Mouse (Mus musculus): ENCODE data around the gene Nprl3.
"Not testable (repeated sequence)": the region's sequence is repeated elsewhere in the genome, so short reads cannot be mapped to it uniquely, and the experiment has no call there.

Gene Nprl3

DNA sequence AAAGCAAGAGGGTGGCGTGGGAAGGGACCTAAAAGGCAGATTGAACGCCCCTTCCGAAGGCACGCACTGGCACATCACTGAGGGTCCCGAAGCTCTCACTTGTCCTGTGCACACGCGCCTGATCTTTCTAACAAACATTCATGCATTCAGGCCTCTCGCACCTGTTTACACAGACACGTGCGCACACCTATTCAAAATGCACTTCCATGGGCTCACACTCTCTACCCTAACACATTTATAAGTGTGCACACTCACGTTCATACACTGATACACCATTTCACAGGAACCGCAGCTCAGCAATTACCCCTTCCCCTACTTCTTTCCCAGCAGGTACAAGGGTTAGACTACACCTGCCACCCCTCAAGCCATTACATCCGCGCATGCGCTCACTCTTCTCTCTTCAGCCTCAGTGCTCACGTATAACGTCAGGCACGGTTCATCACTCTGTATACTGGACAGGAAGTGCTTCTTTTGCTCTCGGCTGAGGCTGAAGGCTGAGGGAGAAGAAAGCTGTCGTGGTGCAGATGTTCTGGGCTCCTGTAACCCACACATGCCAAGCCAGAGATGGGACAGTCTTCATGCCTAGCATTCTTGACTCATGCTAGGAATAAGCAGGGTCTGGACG is 44.8 kb downstream of the Nprl3 start:
- peak; percentile 38 to 44 for DNase-seq

DNA sequence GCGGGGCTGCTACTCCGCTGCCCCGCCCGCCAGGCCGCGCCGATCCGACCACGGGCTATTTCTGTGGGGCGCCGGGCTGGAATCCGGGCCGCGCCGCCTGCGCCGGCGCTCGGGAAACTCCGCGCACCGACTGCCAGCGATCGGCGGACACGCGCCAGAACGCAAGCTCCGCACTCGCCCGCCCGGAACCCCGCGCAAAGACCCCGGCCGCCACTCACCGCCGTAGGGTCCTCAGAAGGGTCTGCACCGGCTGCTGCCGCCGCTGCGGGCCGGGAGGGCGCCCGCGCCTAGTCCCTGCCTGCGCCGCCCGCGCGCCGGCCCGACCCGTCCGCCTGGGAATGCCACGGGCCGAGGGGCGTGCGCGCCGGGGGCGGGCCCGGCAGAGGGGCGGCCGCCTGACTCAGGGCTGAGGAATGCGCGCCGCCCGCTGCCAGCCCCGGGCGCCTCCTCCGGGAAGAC is 45.5 kb downstream of the Nprl3 start, which contains the start of gene Rhbdf1:
TSS of gene Rhbdf1 (minus strand) at position 350 of the 459 bp plus-strand sequence.
- DNase-seq = peak; percentile 79 to 89

DNA sequence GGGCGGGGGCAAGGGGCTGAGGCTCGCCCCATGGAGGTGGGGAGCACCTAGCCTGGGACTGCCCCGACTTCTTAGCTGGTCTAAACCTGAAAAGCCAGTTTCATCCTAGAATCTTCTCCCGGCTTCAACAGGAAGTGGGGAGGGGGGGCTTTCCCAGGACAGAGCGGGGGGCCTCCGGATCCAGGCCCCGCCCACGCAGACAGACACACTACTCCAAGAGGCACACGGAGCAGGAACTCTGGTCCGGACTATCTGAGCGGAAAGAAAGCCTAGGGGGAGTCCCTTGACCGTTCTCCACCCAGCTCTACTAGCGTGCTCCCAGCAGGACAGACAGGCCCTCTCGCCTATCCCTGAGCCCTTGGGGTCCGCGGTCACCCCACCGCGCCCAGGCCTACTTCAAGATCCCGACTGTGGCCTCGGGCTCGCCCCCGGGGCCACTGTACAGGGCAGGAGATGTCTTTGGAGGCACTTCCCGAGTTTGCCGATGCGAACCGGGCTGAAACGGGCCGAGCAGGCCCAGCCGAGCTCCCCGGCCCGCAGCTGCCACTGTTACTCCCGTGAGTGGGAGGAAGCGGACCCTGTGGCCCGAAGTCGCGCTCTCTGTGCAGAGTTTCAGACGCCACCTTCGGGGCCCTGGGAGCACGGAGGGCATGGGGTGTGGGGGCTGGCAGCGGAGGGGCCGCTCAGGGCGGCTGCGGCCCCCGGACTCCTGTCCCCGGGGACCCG is 46.1 kb downstream of the Nprl3 start:
- peak; percentile 80 to 88 for DNase-seq

DNA sequence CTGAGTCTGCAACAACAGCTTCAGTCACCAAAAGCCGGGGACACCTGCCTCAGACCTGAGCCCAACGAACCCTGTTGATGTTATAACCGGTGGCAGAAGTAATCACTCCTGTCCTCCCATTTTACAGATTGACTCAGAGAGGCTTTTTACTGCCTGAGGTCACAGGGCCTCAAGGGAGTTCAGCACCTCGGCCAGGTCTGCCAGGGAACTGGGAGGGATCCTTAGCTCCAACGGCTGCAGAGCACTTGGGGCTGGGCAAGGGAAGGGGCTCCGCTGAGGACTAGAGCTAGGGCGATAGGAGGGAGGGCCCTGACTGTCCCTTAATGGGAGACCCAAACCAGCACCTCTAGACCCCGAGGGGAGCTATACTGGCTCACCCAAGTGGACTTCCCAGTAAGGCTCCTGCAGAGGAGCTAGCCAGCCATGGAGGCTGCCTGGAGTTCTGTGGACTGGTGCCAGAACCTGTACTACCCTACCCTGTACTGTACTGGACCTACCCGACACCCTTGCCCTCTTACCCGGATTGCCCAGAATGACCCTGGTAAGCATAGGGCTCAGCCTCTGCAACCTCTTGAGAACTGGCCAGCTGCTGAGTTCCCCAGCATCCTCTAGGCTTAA is 46.8 kb downstream of the Nprl3 start:
- no peak for DNase-seq

DNA sequence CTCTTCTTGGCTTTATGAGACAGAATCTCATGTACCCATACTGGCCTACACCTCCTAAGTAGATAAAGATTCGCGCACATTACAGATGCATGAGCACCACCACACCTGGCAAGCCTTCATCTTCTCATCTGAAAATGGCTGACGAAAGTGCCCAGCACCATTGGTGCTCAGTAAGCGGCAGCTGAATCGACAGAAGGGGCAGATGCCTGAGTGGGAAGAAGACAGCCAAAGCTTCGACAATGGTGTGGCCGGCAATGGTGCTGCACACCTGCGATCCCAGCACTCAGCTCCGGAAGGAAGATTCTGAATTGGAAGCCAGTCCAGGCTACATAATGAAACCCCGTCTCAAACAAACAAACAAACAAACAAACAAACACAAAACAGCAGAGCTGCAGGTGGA is 48.2 kb downstream of the Nprl3 start:
- no peak for DNase-seq

DNA sequence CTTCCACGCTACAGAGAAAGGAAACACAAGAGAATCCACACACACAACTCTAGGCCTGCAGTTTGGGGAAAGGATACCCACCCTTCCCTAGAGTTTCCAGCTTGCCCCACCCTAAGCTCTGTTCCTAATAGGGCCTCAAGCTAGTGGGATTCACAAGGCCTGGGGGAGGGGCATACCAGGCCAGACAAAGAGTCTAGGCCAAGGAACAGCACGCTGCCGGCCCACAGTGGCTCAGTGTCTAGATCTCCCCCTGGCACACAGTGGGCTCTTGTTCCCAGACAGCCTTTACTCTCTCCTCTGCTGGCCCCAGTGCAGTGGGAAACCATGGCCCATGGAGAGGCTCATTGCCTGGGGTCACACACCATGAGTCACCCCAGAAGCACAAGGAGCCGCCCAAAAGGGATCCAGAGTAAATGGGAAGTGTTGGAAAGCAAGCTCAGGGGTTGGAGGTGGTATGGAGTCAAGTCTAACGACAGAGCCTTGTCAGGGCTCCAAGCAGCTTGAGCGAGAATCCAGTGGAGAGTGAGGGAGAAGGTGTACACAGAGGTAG is 48.9 kb downstream of the Nprl3 start:
- DNase-seq = no peak

DNA sequence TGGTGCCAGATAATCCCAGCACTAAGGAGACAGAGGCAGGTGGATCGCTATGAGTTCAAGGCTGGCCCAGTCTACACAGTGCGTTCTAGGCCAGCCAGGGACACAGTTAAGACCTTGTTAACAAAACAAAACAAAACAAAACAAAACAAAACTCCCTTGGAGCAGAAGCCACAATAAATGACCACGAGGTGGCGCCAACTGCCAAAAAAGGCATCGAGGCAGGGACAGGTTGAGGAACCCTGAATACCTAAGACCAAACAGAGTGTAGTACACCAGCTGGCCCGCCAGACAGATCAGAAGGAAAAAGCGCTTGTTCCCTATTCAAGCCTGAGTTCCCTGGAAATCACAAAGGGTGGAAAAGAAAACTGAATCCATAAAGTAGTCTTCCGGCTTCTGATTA is 50.7 kb downstream of the Nprl3 start:
- DNase-seq = peak; percentile 58 to 77

DNA sequence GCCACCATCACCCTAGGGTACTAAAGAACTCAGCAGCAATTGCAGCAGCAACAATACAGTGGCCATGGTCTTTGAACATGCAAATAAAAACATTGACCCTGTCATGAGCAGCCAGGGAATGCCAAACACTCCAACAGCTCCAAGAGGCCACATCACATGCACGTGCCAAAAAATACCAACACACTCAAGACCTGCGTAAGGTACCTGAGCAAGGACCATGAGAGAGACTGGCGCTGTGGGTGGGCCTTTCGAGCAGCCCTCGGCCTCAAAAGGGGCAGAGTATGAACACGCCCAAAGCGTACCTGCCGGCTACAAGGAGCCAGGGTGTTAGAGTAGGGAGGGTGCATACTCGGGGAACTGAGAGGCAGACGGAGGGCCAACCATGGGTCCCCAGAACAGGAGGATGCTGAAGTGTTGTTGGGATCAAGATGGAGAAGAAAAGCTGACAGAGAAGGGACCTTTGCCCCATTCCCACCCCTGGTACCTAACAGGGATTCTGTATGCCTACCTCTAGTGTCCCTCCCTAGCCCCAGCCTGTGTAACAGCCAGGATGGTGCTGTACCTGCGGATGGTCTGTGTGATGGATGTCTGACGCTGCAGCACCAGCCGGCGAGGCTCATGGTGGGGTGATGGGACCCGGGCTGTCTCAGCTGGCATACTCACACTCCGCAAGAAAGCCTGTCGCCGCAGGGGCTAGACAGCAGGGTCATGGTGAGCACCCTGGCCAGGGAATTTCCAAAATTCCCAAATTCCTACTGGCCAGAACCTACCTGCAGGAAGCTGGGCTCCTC is 51.9 kb downstream of the Nprl3 start:
- peak in 1 of 2 experiments; percentile 43 for DNase-seq

DNA sequence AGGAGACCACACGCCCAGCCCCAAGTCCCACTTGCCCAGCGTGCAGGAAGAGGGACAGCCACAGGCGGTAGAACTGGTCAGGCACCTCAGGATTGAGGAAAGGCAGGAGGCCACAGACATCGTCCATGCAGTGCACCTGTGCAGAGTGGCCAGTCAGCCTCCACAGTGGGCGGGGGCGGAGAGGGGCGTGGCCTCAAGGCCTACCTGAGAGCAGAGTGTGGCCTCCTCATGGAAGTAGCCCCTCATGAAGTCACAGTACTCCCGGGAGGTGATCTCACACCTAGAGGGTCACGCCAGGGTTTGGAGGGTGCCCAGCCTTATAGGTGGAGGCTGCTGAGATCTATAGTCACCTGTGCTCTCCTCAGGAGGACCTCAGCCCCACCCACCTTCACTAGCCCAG is 56.9 kb downstream of the Nprl3 start:
- DNase-seq = no peak

DNA sequence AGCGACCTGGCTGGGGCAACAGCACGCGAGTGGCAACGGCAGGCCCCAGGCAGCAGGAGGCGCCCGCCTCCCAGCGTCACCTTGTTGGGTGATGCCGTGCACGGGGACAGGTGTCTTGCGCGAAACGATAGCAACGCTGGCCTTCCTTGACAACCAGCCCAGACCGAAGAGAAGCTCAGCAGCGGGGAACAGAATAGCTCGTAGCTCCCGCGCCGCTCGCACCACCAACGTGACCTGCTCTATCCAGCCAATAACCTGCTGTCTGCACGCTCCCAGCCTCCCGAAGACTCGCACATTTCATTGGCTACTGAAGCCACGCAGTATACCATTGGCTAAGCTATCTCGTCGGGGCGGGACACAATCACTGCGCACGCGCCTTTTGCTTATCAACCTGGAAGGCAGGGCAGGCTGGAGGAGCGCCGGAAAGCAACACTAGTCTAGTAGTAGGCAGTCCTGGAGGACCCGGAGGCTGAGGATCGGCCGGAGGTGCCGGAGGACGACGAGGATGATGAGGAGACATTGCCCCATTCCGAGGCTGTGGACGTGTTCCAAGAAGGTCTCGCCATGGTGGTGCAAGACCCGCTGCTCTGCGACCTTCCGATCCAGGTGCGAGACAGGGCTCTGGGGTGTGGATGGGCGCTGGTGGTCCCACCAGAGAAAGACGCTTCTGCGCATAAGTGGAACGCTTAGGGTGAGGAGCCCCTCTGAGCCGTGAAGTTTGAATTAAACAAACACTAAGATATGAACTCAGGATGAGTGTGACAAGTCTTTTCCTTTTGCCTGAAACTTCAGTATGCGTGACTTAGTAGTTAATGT is 62.2 kb downstream of the Nprl3 start, which contains the start of gene Snrnp25:
TSS of gene Snrnp25 (plus strand) at position 358 of the 816 bp plus-strand sequence.
- peak; percentile 96 to 97 for DNase-seq

DNA sequence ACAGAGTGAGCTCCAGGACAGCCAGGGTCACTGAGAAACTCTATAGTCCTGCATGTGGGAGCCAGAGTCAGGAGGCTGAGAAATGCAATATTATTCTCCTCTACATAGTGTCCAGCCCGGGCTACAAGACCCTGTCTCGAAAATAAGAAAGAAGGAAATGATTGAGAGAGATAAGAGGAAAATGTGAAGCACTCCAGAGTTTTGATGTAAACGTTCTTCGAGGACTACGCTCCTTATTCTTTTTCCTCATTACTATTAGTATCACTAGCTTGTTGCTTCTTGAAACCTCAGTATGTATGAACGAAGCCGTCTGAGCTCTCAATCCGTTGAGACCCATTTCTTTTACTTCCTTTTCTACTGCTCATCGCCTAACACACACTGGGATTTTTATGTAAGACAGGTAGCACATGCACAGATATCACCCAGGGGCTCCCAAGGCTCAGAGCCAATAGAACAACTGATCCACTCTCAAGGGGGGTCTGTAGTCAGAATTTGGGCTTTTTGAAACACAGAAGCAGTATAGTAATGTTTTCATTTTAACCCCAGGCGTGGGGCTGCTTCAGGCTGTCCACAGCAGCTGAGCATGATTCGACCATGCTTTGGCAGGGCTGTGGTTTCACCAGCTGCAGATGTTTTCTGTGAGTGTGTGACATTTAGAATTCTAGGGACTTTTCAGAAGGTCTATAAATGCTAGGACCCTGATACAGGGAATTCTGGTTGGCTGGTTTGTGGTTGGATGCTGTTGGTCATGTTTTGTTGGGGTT is 65.4 kb downstream of the Nprl3 start:
- peak in 1 of 2 experiments; percentile 9 for DNase-seq

DNA sequence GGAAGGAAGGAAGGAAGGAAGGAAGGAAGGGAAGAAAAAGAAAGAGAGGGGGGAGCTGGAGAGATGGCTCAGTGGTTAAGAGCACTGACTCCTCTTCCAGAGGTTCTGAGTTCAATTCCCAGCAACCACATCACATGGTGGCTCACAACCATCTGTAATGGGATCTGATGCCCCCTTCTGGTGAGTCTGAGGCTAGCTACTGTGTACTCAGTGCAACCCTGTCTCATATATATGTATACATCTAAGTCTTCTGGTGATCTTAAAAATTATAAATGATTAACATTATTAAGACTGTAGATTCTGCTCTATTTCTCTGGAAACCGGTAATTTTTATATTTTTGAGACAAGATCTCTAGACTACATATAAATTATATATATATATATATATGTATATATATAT is 66.5 kb downstream of the Nprl3 start:
- not testable (repeated sequence) for DNase-seq

DNA sequence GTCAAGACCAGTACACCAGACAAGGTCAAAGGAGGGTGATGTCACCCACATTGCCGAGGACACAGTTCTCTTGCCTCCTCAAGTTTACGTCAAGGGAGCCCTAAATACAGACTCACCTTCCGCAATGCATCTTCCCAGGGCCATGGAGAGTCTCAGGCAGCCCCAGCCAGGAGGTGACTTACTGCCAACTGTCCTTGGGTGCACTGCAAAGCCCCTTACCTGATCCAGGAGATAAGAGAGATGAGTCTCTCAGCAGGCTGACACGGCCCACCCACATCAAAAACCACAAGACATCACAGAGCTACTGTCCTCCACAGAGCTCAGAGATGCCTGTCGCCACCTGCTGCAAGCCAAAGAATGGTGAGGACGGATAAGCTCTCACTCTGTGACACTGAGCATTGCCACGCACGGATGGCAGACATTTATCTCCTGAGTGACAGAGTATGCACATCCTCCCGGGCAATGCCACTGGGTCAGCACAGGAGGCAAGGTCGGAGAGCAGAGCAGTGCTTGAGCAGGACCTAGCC is 67.4 kb downstream of the Nprl3 start, which contains the start of gene Il9r:
TSS of gene Il9r (minus strand) at position 205 of the 527 bp plus-strand sequence.
- peak in 1 of 2 experiments; percentile 19 for DNase-seq

DNA sequence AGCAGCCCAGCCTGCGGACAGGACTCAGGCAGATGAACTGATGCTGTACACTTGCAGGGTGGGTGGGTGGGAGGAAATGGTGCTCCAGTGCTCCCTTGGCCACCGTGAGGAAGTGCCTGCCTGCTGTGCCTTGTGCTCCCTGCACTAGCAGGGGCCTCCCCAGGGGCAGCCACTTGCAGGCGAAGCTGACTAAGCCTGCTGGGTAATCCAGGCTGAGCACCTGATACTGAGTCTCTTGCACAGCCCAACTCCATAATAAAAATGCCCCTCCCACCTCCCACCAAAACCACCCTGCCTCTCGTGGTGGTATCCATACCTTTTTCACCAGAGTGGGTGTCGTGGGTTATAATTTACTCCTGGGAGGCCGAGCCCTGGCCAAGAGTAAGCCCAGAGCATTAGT is 68.3 kb downstream of the Nprl3 start:
- peak in 1 of 2 experiments; percentile 13 for DNase-seq

DNA sequence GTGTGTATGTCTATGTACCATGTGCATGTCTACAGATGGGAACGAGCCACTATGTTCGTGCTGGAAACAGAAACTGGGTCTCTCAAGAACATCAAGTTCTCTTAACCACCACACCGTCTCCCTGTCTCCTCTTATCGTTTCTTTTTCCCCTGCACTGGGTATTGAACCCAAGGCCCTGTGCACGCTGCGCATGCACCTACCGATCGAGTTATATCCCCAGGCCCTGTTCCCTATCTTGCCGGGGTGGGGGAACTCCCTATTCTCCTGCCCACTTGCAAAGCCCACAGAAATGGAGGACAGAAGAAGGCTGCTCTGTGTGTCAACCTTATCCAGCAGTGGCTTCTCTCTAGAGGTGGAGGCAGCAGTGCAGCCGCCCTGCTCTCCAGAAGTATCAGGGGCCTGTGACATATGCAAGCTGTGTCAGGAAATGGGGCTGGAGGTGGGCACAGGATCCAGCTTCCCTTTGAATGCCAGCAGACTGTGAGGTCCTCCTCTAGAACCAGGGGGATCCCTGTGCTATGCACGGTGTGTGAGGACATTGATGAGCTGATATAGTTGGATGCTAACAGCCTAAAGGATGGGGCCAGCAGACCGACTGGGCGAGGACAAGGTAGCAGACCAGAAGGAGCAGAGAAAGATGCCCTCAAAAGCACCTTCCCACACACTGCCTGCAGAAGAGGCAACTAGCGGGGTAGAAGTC is 69.1 kb downstream of the Nprl3 start:
- peak in 1 of 2 experiments; percentile 15 for DNase-seq

DNA sequence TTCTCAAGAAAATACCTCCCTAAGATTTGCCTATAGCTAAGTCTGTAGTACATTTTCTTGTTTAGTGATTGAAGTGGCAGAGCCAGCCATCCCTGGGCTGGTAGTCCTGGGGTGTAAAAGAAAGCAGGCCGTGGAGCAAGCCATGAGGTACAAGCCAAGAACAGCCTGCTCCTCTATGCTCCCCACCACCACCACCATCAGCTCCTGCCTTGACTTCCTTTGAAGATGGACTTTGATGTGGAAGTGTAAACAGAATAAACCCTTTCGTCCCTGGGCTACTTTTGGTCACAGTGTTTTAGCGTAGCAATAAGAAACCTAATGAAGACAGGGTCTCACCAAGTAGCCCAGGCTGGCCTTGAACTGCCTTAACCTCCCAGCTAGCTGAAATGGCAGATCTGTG is 69.7 kb downstream of the Nprl3 start:
- DNase-seq = no peak

DNA sequence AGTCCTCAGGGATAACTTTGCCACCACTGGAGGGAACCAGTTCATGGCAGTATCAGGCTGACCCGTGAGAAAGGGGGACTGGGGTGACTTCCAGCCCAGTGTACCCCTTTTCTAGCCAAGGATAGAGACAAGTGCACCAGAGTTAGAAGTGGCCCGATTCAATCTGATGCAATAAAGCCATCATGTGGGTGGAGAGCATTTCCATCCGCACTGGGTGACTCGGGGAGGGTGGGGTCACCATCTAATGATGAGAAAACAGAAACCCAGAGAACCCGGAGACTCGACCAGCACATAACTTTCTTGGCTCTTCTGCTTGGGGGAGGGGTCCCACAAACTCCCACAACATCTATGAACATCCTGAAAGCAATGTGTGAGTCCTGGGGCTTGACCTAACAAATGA is 70.8 kb downstream of the Nprl3 start:
- DNase-seq = no peak

DNA sequence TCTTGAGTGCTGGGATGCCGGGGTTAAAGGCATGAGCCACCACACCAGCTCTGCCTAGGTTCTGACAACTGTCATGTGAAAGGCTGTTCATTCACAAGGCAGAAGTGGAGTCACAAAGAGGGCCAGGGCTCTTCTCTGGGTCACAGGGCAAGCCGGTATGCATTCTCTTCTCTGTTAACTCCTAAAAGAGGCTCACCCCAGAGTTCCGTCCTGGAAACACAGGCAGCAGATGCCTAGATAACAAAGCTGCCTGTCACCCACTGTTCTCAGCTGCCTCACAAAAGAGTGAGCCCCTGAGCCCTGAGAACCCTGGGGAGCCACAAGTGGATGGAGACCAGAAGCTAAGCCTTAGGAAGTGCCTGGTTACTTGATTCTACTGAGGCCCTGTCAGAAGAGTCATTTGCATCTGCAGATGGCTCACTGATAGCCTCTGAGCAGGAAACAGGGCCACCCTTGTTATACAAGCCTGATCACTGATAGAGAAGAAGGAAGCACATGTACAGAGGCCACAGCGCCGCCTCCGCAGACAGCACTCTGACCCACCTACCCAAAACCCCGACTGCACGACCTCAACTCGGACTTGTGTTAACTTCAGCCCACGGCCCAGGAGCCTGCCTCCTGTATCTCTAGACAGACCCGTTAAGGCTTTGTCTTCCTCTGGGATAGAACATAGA is 71.5 kb downstream of the Nprl3 start:
- no peak for DNase-seq

DNA sequence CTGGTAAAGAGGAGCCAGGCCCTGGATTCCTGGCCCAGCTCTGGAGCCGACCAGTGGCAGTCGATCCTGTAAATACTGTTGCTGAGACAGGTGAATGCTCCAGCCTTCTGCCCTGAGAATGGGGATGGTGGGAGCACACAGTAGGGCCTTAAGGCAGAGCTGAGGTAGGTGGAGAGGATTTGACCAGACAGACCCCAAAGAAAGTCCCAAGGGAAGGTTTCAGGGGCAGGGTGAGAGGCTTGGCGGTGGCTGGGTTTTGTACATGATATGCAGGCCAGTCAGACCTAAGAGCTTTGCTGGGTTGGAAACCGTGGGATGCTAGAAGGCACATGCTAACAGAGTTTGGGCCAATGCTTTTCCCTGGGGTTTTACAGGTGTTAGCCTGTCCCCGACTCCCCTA is 72.9 kb downstream of the Nprl3 start:
- no peak for DNase-seq
